Mouse (Mus musculus): ENCODE data around the gene Bmp2.

Gene Bmp2

DNA sequence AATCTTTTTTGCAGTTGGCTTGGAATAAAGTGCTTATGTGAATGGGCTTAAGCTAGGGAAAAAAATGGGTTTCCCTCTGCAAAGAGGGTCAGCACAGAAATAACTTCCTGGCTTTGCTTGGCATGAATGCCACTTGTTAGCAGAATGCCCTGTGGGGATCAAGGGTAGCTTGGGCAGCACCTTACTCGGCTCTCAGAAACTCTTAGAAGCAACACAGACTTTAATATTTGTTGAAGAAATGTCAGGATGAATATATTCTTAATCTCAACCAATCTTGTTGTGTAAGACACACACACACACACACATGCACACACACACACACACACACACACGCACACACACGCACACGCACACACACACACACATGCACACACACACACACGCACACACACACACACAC is 13.5 kb downstream of the Bmp2 start:
- DNase-seq (ENCODE audit: low spot score in 2 of 2) = no peak

DNA sequence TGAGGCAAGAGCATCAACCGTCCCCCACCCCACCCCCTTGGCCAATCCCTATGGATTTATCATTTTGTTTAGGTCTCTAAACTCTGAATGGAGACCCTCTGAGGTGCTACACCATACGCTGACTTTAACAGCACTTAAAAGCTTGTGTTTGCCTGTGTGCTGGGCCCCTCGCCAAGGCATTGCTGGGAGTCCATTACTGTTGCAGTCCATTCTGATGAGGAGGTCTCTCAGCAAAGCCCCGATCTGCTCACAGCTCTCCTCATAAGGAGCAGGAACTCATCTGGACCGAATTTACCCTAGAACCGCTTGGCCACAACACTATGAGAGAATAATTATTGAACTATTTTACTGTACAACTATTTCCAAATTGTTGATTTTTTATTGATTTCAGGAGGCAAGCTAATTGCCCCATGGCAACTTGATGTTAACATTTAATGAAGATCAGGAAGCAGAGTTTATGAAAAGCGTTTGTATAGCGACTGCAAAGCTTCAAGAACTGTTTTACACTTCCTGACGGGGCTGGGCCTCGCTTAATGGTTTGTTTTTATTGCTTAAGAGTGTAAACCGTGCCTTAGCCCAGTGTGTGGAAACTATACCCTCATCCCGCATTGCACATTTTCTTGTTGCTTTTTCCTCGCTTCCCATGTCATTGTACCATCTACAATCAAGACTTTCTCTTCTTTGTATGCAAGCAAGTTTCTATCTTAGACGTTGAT is 14.2 kb downstream of the Bmp2 start:
- DNase-seq (ENCODE audit: low spot score in 2 of 2) = no peak

DNA sequence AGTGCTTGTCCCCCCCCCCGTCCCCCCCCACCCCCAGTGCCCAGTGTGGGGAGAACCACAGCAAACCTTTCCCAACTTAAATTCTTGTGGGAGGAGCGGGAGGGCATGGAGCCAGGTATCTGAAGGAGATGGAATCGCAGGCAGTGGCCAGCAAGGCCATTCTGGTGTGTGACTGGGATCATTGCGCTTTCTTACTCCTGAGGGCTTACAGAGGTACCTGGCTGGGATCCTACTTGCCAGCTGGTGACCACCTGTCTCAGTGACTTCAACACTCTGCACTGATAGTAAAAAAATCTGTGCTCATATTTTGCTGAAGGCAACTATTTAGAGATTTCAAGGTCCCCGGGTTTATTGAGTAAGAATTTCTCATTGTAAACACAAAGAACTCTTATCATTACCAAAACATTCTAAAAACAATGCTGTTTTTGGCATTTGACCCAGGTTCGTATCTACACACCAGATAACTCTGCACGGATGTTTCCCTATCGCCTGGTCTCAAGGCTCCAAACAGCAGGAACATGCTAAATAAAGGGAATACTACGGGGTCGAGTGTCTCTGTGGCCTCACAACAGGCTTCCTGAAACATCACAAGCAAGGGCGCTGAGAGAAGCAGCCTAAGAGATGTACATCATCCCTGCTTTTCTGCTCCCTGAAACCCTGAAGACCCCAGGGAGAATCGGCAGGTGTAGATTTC is 39.8 kb downstream of the Bmp2 start:
- no peak for DNase-seq (ENCODE audit: low spot score in 2 of 2)

All from urinary bladder, postnatal 36 days (tissue).